Mouse (Mus musculus) stomach, postnatal 0 days (tissue): ENCODE results near the gene Abl1.

ENCODE experiments used
- CTCF ChIP-seq: IDR thresholded peaks from 2 replicates; pipeline ENCODE4 v1.5.1; 2016; ENCODE audit warnings: antibody characterized with exemption, low read depth, mild to moderate bottlenecking, moderate library complexity
- EP300 ChIP-seq: optimal IDR thresholded peaks from 2 replicates; pipeline ENCODE3; 2016; ENCODE audit warnings: antibody characterized with exemption

- TF ChIP-seq EP300 (no peak), CTCF (peak; percentile 57)
Measured at GRCm38 (mm10) chr2:31792611-31793010, 104.4 kb downstream of the Abl1 start.
